ENCODE assay signal across 21 mouse cellular contexts in the genomic region with DNA sequence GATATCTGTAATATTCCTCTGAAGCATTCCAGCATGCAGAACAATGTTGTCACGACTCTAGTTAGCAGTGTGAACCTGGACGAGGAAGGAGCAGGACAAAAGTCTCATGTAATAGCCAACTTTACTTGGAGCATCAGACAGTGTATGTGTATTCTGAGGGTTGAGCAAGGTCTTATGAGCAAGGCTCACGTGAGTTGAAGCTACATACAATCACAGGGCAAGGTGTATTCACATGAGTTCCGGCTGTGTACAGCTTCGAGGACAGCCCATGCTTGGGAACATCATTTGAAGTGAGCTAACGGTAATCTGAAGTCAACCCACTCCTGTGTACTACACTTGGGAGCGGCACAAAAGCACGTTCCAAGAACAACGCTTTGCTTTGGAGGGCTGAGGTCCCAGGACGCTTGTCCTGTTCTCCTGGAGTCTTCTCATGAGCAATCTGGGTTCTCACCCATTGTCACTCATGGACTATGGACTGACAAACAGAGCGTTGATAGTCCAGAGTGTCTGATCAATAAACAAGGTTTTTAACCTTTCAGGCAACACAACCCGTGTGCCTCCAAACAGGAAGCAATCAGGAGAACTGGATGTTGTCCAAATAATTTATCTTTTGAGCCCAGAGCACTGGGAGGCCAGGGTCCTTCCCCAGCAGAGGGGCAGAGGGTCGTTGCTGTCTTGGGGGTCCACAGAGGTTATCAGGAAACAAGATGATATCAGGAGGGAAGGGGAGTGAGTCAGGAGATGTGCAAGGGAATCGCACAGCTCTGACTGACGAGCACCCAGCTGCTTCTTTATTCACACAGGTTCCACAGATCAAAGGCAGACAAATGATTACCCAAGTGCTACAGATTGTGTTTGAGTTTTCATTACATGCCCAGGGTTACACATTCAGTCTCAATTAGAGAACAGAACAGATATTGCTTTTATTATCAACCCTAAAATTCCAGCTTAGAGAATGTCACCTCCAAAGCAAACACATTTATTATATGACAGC. TPM values are rescaled to one million over a fixed set of nuclear protein-coding genes. Genes with fewer than 3 reads are reported as not detected.
DNase-seq lines count a peak whose midpoint lies in the region; ATAC-seq and TF ChIP-seq lines count a peak whose summit lies in the region.
"Not testable (repeated sequence)": the region's sequence is repeated elsewhere in the genome, so short reads cannot be mapped to it uniquely, and the experiment has no call there.
"Had no signal": no experiment of that assay in that cellular context is flagged by ENCODE, and none has a peak within 500 bp of the region (broad histone marks: within the 10 kb centered on the region; RNA-seq: fewer than 3 reads in every experiment).

No protein-coding gene starts in this region.

- H3K4me2 ChIP-seq in intestine, embryonic 16.5 days (ENCODE audit: low read depth, low read length); liver, embryonic 11.5 days; liver, embryonic 14.5 days (ENCODE audit: low read depth): not testable (repeated sequence)
- peak overlapping the region; percentile 38; the same call in 1 of the 2 replicates for H3K4me2 ChIP-seq in liver, postnatal 0 days (ENCODE audit: low read depth, low read length)

- not testable (repeated sequence) for TF ChIP-seq EP300 in liver, embryonic 14.5 days (IDR thresholded peaks at IDR 0.05; ENCODE audit: low read depth)
- peak; percentile 38; the same call in 1 of the 2 replicates for TF ChIP-seq EP300 in liver, postnatal 0 days (IDR thresholded peaks at IDR 0.05; ENCODE audit: low read depth)

- H3K27me3 ChIP-seq in intestine, embryonic 16.5 days (replicated peaks; ENCODE audit: control insufficient read depth, insufficient read depth, low read length); liver, embryonic 11.5 days (replicated peaks; ENCODE audit: control insufficient read depth, insufficient read depth, low read length); liver, embryonic 14.5 days (ENCODE audit: control insufficient read depth, insufficient read depth, low read length); liver, postnatal 0 days (ENCODE audit: insufficient read depth, low read length): not testable (repeated sequence)

- ATAC-seq in intestine, embryonic 16.5 days = peak; percentile 79
- peak; percentile 73 for ATAC-seq in liver, embryonic 11.5 days (replicated peaks; ENCODE audit: low FRiP score)
- ATAC-seq in liver, embryonic 14.5 days (ENCODE audit: insufficient read depth) = peak; percentile 61
- ATAC-seq in liver, postnatal 0 days = peak; percentile 96

- not testable (repeated sequence) for H3K36me3 ChIP-seq in intestine, embryonic 16.5 days (ENCODE audit: control insufficient read depth, insufficient read depth, low read length); liver, embryonic 11.5 days (ENCODE audit: control insufficient read depth, insufficient read depth, low read length); liver, embryonic 14.5 days (replicated peaks; ENCODE audit: control insufficient read depth, insufficient read depth, low read depth); liver, postnatal 0 days (replicated peaks; ENCODE audit: insufficient read depth, low read length)

- WGBS in intestine, embryonic 16.5 days = 50% methylated on average over 15 of the region's 15 CpGs
- 58% methylated on average over 15 of the region's 15 CpGs for WGBS in liver, embryonic 11.5 days
- 49% methylated on average over 15 of the region's 15 CpGs for WGBS in liver, embryonic 14.5 days (ENCODE audit: insufficient replicate concordance)
- 47% methylated on average over 15 of the region's 15 CpGs for WGBS in liver, postnatal 0 days (ENCODE audit: insufficient replicate concordance)

- not testable (repeated sequence) for H3K9me3 ChIP-seq in intestine, embryonic 16.5 days (ENCODE audit: control insufficient read depth, low read length); liver, embryonic 11.5 days (ENCODE audit: control insufficient read depth, low read length); liver, embryonic 14.5 days (ENCODE audit: control insufficient read depth, low read length); liver, postnatal 0 days (ENCODE audit: low read length)

- DNase-seq in heart, adult 11 months = peak; percentile 84
- not testable (repeated sequence) for DNase-seq in liver, embryonic 11.5 days (ENCODE audit: low spot score); liver, embryonic 14.5 days (ENCODE audit: low read depth in 3 of 3, low spot score in 3 of 3)
- DNase-seq in liver, postnatal 0 days = peak; percentile 26
- peak; percentile 70 for DNase-seq in yolk sac, embryonic 10.5 days (ENCODE audit: low spot score)

- not testable (repeated sequence) for H3K27ac ChIP-seq in intestine, embryonic 16.5 days (ENCODE audit: low read length); liver, embryonic 14.5 days
- peak overlapping the region; percentile 13; the same call in 1 of the 2 replicates for H3K27ac ChIP-seq in liver, embryonic 11.5 days (ENCODE audit: low read depth, low read length)
- peak overlapping the region; percentile 78 for H3K27ac ChIP-seq in liver, postnatal 0 days (ENCODE audit: low read depth)

- not testable (repeated sequence) for H3K9ac ChIP-seq in intestine, embryonic 16.5 days (ENCODE audit: low read depth, low read length); liver, embryonic 11.5 days (ENCODE audit: low read depth, low read length); liver, embryonic 14.5 days (replicated peaks); liver, postnatal 0 days (replicated peaks)

- not testable (repeated sequence) for H3K4me1 ChIP-seq in intestine, embryonic 16.5 days (ENCODE audit: control insufficient read depth, insufficient read depth, low read length); liver, embryonic 11.5 days (replicated peaks; ENCODE audit: control insufficient read depth, insufficient read depth, low read length); liver, embryonic 14.5 days (replicated peaks; ENCODE audit: control insufficient read depth in 2 of 2, insufficient read depth in 2 of 2, low read length in 1 of 2); liver, postnatal 0 days (ENCODE audit: insufficient read depth)

- not testable (repeated sequence) for TF ChIP-seq CTCF in liver, embryonic 14.5 days (IDR thresholded peaks at IDR 0.05; ENCODE audit: low read depth); liver, postnatal 0 days (IDR thresholded peaks at IDR 0.05; ENCODE audit: low read depth)

- not testable (repeated sequence) for H3K4me3 ChIP-seq in intestine, embryonic 16.5 days (ENCODE audit: low read length); liver, embryonic 11.5 days (ENCODE audit: low read depth, low read length); liver, embryonic 14.5 days (ENCODE audit: insufficient read depth in 1 of 2, low read depth in 2 of 2, low read length in 2 of 2); liver, postnatal 0 days (ENCODE audit: low read depth, low read length)

RNA-seq across cellular contexts. Expression of gene Klrb1a, which starts 7.9 kb away (rescaled TPM):
- not detected in 2 replicates for polyA plus RNA-seq in intestine, embryonic 16.5 days (2015; fragmentation: Nextera tagmentation; extraction: Ambion mirVana)
- 0.18 TPM in 1 of 2 replicates, not detected in the other for polyA plus RNA-seq in liver, embryonic 11.5 days (2014; fragmentation: Nextera tagmentation; extraction: Ambion mirVana)
- 0.03 and 0.11 TPM in 2 replicates for polyA plus RNA-seq in liver, embryonic 14.5 days (2012; rRNA removed)
- polyA plus RNA-seq in liver, embryonic 14.5 days (2014; fragmentation: Nextera tagmentation; extraction: Ambion mirVana) = 0.14 and 0.55 TPM in 2 replicates
- polyA plus RNA-seq in liver, postnatal 0 days (2015; fragmentation: Nextera tagmentation; extraction: Ambion mirVana) = 0.15 and 0.36 TPM in 2 replicates
- polyA plus RNA-seq: C2C12; CD4-positive, CD25-positive, alpha-beta regulatory T cell, adult 4 months; cerebellum, adult 2 months; cortical plate, adult 2 months; embryonic facial prominence, embryonic 10.5 days; embryonic facial prominence, embryonic 13.5 days; erythroblast, embryonic 14.5 days; forebrain, embryonic 12.5 days; forebrain, embryonic 15.5 days; heart, embryonic 12.5 days; heart, embryonic 15.5 days; hindbrain, embryonic 10.5 days; hindbrain, embryonic 13.5 days; hindbrain, embryonic 16.5 days had no signal

RNA-seq across cellular contexts. Expression of gene Clec2h, which starts 31.0 kb away (rescaled TPM):
- 26.4 and 41.6 TPM in 2 replicates for polyA plus RNA-seq in intestine, embryonic 16.5 days (2015; fragmentation: Nextera tagmentation; extraction: Ambion mirVana)
- polyA plus RNA-seq in liver, embryonic 11.5 days (2014; fragmentation: Nextera tagmentation; extraction: Ambion mirVana) = not detected in 2 replicates
- 0.06 and 0.07 TPM in 2 replicates for polyA plus RNA-seq in liver, embryonic 14.5 days (2012; rRNA removed)
- polyA plus RNA-seq in liver, embryonic 14.5 days (2014; fragmentation: Nextera tagmentation; extraction: Ambion mirVana) = 0.14 TPM in 1 of 2 replicates, not detected in the other
- 0.33 and 0.46 TPM in 2 replicates for polyA plus RNA-seq in liver, postnatal 0 days (2015; fragmentation: Nextera tagmentation; extraction: Ambion mirVana)
- polyA plus RNA-seq: adrenal gland, adult 2 months; C2C12; CD4-positive, CD25-positive, alpha-beta regulatory T cell, adult 4 months; cortical plate, adult 2 months; embryonic facial prominence, embryonic 10.5 days; embryonic facial prominence, embryonic 13.5 days; erythroblast, embryonic 14.5 days; forebrain, embryonic 12.5 days; forebrain, embryonic 15.5 days; heart, embryonic 15.5 days; hindbrain, embryonic 10.5 days; hindbrain, embryonic 13.5 days; hindbrain, embryonic 16.5 days had no signal

RNA-seq across cellular contexts. Expression of gene A2ml1, which starts 49.8 kb away (rescaled TPM):
- 2.5 and 3.1 TPM in 2 replicates for polyA plus RNA-seq in intestine, embryonic 16.5 days (2015; fragmentation: Nextera tagmentation; extraction: Ambion mirVana)
- polyA plus RNA-seq in liver, embryonic 11.5 days (2014; fragmentation: Nextera tagmentation; extraction: Ambion mirVana) = 0.45 and 1.3 TPM in 2 replicates
- polyA plus RNA-seq in liver, embryonic 14.5 days (2012; rRNA removed) = 4.0 and 7.9 TPM in 2 replicates
- 12.7 and 13.1 TPM in 2 replicates for polyA plus RNA-seq in liver, embryonic 14.5 days (2014; fragmentation: Nextera tagmentation; extraction: Ambion mirVana)
- polyA plus RNA-seq in liver, postnatal 0 days (2015; fragmentation: Nextera tagmentation; extraction: Ambion mirVana) = 29.7 and 30.6 TPM in 2 replicates
- polyA plus RNA-seq: adrenal gland, adult 2 months; C2C12; CD4-positive, CD25-positive, alpha-beta regulatory T cell, adult 4 months; embryonic facial prominence, embryonic 10.5 days; erythroblast, embryonic 14.5 days; hindbrain, embryonic 10.5 days had no signal

Comparison
In these comparisons a context has a peak if more than half of its experiments do, and no peak if none do; other contexts are left out.
1. RNA of gene Clec2h, which starts 31.0 kb away (polyA plus RNA-seq): 26.4 to 41.6 TPM in intestine, embryonic 16.5 days; 0.33 to 0.46 TPM in liver, postnatal 0 days, 0.06 to 0.14 TPM in liver, embryonic 14.5 days and not detected in liver, embryonic 11.5 days; every median in the first group is over 10 times any median in the second.
2. Peak in every context shown above with its lines, with median percentiles within 50 percentile points of each other: ATAC-seq.